Mouse (Mus musculus): ENCODE measurements at regions not wholly inside any gene's neighbourhood (a gene's known extent, or its start where the extent isn't known, plus 50 kb on each side); places are given as distances from the start of the nearest gene placed in this dataset.

DNA sequence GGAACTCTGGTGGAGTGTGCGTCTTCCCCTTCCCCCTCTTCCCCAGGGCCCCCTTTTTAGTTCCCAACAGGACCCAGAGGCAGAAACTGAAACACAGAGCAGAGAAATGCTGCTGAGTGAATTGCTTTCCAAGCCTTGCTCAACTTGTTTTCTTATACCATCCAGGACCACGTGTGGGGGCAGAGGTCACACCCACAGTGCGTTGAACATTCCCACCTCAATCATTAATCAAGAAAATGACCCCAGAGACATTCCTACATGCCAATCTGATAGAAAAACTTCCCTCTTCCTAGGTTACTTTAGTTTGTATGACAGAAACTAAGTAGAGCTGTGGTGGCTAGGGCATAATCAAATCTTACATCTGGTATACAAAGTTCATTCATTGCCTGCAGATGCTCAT lies 93.3 kb downstream of the Klhl6 start:
- Histone ChIP-seq H3K4me1 (ENCODE audit: control insufficient read depth in 1 of 2, insufficient read depth in 2 of 2, low read length in 2 of 2) (no peaks in the 10 kb centered on the region), H3K27ac (ENCODE audit: control insufficient read depth, low read depth, low read length) (no peak overlapping the region), H3K27me3 (ENCODE audit: control insufficient read depth in 1 of 2, insufficient read depth in 2 of 2, low read length in 2 of 2) (no peaks in the 10 kb centered on the region; a peak in 1 of 4 replicates), H3K4me3 (ENCODE audit: control insufficient read depth in 1 of 2, insufficient read depth in 1 of 2, low read depth in 2 of 2, low read length in 2 of 2) (no peak overlapping the region), H3K9me3 (replicated peaks; ENCODE audit: insufficient read depth, low read length) (no peaks in the 10 kb centered on the region), H3K79me2 (ENCODE audit: control insufficient read depth, insufficient read depth, low read length, poor library complexity) (no peaks in the 10 kb centered on the region), H3K9ac (ENCODE audit: control insufficient read depth, low read depth, low read length, poor library complexity, severe bottlenecking) (no peak overlapping the region), H3K36me3 (ENCODE audit: control insufficient read depth in 1 of 2, insufficient read depth in 2 of 2, low read length in 2 of 2) (no peaks in the 10 kb centered on the region)
- DNase-seq (ENCODE audit: low read depth, low spot score) = no peak
- TF ChIP-seq RAD21 (IDR thresholded peaks at IDR 0.05; ENCODE audit: low read depth, low read length) (no peak), ZKSCAN1 (IDR thresholded peaks at IDR 0.05; ENCODE audit: low read depth, low read length) (no peak), GATA1 (IDR thresholded peaks at IDR 0.05; ENCODE audit: low read depth, low read length) (no peak), MAX (IDR thresholded peaks at IDR 0.05; ENCODE audit: low read length) (no peak), NELFE (IDR thresholded peaks at IDR 0.05; ENCODE audit: low read depth, low read length) (no peak), TAL1 (IDR thresholded peaks at IDR 0.05; ENCODE audit: low read length) (no peak), ZMIZ1 (IDR thresholded peaks at IDR 0.05; ENCODE audit: low read depth, low read length) (no peak), BHLHE40 (IDR thresholded peaks at IDR 0.05; ENCODE audit: borderline replicate concordance, low read depth, low read length) (no peak), MEF2A (IDR thresholded peaks at IDR 0.05; ENCODE audit: extremely low read depth, insufficient replicate concordance, low read depth, low read length, poor library complexity, severe bottlenecking) (no peak), UBTF (IDR thresholded peaks at IDR 0.05; ENCODE audit: borderline replicate concordance, insufficient read depth, low read depth, low read length) (no peak), ZC3H11A (IDR thresholded peaks at IDR 0.05; ENCODE audit: low read depth, low read length) (no peak), SMC3 (IDR thresholded peaks at IDR 0.05; ENCODE audit: low read depth, low read length) (no peak)

DNA sequence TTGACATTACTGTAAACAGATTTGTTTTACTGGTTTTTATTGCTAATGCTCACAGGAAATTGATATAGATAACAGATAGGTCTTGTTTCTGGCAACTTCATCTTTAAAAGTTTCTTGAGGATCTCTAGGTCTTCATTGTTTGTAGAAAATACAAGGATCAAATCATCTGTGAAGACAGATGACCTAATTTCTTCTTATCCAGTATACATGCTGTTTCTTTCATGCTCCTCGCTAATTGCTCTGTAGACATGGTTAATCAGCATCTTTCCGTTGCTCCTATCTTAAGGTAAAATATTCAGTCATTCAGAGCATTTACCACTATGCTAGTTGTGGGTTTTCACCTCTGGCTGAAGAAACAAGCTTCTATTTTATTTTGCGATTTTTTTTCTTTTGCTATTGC lies 91.4 kb downstream of the Klhl6 start:
- Histone ChIP-seq H3K4me1 (ENCODE audit: control insufficient read depth in 1 of 2, insufficient read depth in 2 of 2, low read length in 2 of 2) (no peaks in the 10 kb centered on the region), H3K79me2 (ENCODE audit: control insufficient read depth, insufficient read depth, low read length, poor library complexity) (no peaks in the 10 kb centered on the region), H3K4me3 (ENCODE audit: control insufficient read depth in 1 of 2, insufficient read depth in 1 of 2, low read depth in 2 of 2, low read length in 2 of 2) (no peak overlapping the region), H3K36me3 (ENCODE audit: control insufficient read depth in 1 of 2, insufficient read depth in 2 of 2, low read length in 2 of 2) (no peaks in the 10 kb centered on the region), H3K9me3 (replicated peaks; ENCODE audit: insufficient read depth, low read length) (no peaks in the 10 kb centered on the region), H3K27ac (ENCODE audit: control insufficient read depth, low read depth, low read length) (no peak overlapping the region), H3K27me3 (ENCODE audit: control insufficient read depth in 1 of 2, insufficient read depth in 2 of 2, low read length in 2 of 2) (no peaks in the 10 kb centered on the region; a peak in 2 of 4 replicates), H3K9ac (ENCODE audit: control insufficient read depth, low read depth, low read length, poor library complexity, severe bottlenecking) (no peak overlapping the region)
- TF ChIP-seq NELFE (IDR thresholded peaks at IDR 0.05; ENCODE audit: low read depth, low read length) = no peak
- TF ChIP-seq ELF1 (IDR thresholded peaks at IDR 0.05; ENCODE audit: low read depth, low read length) = no peak
- TF ChIP-seq MYC (IDR thresholded peaks at IDR 0.05; ENCODE audit: low read depth, low read length) = no peak
- TF ChIP-seq E2F4 (IDR thresholded peaks at IDR 0.05; ENCODE audit: borderline replicate concordance, low read depth, low read length) = no peak
- no peak for TF ChIP-seq SIN3A (IDR thresholded peaks at IDR 0.05; ENCODE audit: low read length)
- no peak for TF ChIP-seq CHD2 (IDR thresholded peaks at IDR 0.05; ENCODE audit: low read length)
- no peak for TF ChIP-seq ZMIZ1 (IDR thresholded peaks at IDR 0.05; ENCODE audit: low read depth, low read length)
- TF ChIP-seq ZNF384 (IDR thresholded peaks at IDR 0.05; ENCODE audit: low read depth, low read length) = no peak
- no peak for TF ChIP-seq USF1 (IDR thresholded peaks at IDR 0.05; ENCODE audit: low read depth, low read length)
- TF ChIP-seq TAL1 (IDR thresholded peaks at IDR 0.05; ENCODE audit: low read length) = no peak
- no peak for TF ChIP-seq GABPA (IDR thresholded peaks at IDR 0.05; ENCODE audit: low read depth, low read length)
- no peak for TF ChIP-seq MAX (IDR thresholded peaks at IDR 0.05; ENCODE audit: low read length)
- TF ChIP-seq BHLHE40 (IDR thresholded peaks at IDR 0.05; ENCODE audit: borderline replicate concordance, low read depth, low read length) = no peak
- no peak for TF ChIP-seq MAFK (IDR thresholded peaks at IDR 0.05; ENCODE audit: borderline replicate concordance, low read depth, low read length)
- no peak for TF ChIP-seq JUND (IDR thresholded peaks at IDR 0.05; ENCODE audit: low read depth, low read length)
- TF ChIP-seq UBTF (IDR thresholded peaks at IDR 0.05; ENCODE audit: borderline replicate concordance, insufficient read depth, low read depth, low read length) = no peak
- DNase-seq (ENCODE audit: low read depth, low spot score) = no peak

All from MEL (cell line).